In genomic region chr6:52606746-52607347, GRCm38 (mm10) we compare ENCODE assay signal across 28 mouse cellular contexts. TPM values are rescaled to one million over a fixed set of nuclear protein-coding genes. Genes with fewer than 3 reads are reported as not detected.
DNase-seq lines count a peak whose midpoint lies in the region; ATAC-seq lines count a peak whose summit lies in the region.
"Had no signal": no experiment of that assay in that cellular context is flagged by ENCODE, and none has a peak within 500 bp of the region (broad histone marks: within the 10 kb centered on the region; RNA-seq: fewer than 3 reads in every experiment).

No protein-coding gene starts in this region.

- 0 out of 2 replicates have a peak overlapping the region, but pooled peaks have one; percentile 24 for H3K27ac ChIP-seq in lung, embryonic 15.5 days
- H3K27ac ChIP-seq in forebrain, embryonic 15.5 days (replicated peaks), result no peak overlapping the region
- no peak overlapping the region for H3K27ac ChIP-seq in forebrain, embryonic 11.5 days (ENCODE audit: low read depth, low read length)
- H3K27ac ChIP-seq: heart, embryonic 10.5 days; heart, embryonic 15.5 days; hindbrain, embryonic 12.5 days; hindbrain, postnatal 0 days; intestine, embryonic 15.5 days; kidney, postnatal 0 days; limb, embryonic 13.5 days; midbrain, embryonic 13.5 days had no signal

- WGBS in lung, embryonic 15.5 days, result 69% methylated on average over 7 of the region's 7 CpGs
- WGBS in forebrain, embryonic 15.5 days, result 85% methylated on average over 7 of the region's 7 CpGs
- WGBS in forebrain, embryonic 11.5 days, result 88% methylated on average over 7 of the region's 7 CpGs

- no peak for ATAC-seq in lung, embryonic 15.5 days (ENCODE audit: borderline replicate concordance, extremely low read depth, low FRiP score, low TSS enrichment)
- peak; percentile 60 for ATAC-seq in common myeloid progenitor, adult 5-6 weeks (replicated peaks; ENCODE audit: low read depth, poor library complexity, severe bottlenecking)
- no peak for ATAC-seq in forebrain, embryonic 15.5 days (replicated peaks)
- no peak for ATAC-seq in forebrain, embryonic 11.5 days (replicated peaks; ENCODE audit: low FRiP score)
- ATAC-seq: activated CD4-positive, CD25-positive, alpha-beta regulatory T cell, adult 4 months; forebrain, embryonic 16.5 days; hindbrain, postnatal 0 days; intestine, embryonic 15.5 days; midbrain, embryonic 13.5 days had no signal

- H3K9ac ChIP-seq in lung, embryonic 15.5 days, result no peak overlapping the region
- H3K9ac ChIP-seq in forebrain, embryonic 15.5 days (replicated peaks), result no peak overlapping the region
- no peak overlapping the region for H3K9ac ChIP-seq in forebrain, embryonic 11.5 days (ENCODE audit: low read length)
- H3K9ac ChIP-seq: heart, embryonic 15.5 days; hindbrain, embryonic 12.5 days; intestine, embryonic 15.5 days; limb, embryonic 13.5 days; midbrain, embryonic 13.5 days had no signal

- no peak overlapping the region for H3K4me3 ChIP-seq in lung, embryonic 15.5 days
- no peak overlapping the region for H3K4me3 ChIP-seq in forebrain, embryonic 15.5 days
- no peak overlapping the region for H3K4me3 ChIP-seq in forebrain, embryonic 11.5 days (ENCODE audit: low read depth, low read length)
- H3K4me3 ChIP-seq: heart, embryonic 10.5 days; heart, embryonic 15.5 days; hindbrain, embryonic 12.5 days; intestine, embryonic 15.5 days; limb, embryonic 13.5 days; midbrain, embryonic 13.5 days had no signal

- H3K27me3 ChIP-seq in lung, embryonic 15.5 days, result no peaks in the 10 kb centered on the region
- H3K27me3 ChIP-seq in splenic B cell, adult 2 months (ENCODE audit: control insufficient read depth, insufficient read depth, low read length, poor library complexity, severe bottlenecking), result no peaks in the 10 kb centered on the region
- no peaks in the 10 kb centered on the region for H3K27me3 ChIP-seq in forebrain, embryonic 15.5 days
- H3K27me3 ChIP-seq in forebrain, embryonic 11.5 days (ENCODE audit: control insufficient read depth, insufficient read depth, low read length), result no peaks in the 10 kb centered on the region
- H3K27me3 ChIP-seq: heart, embryonic 15.5 days; hindbrain, embryonic 12.5 days; intestine, embryonic 15.5 days; limb, embryonic 13.5 days; midbrain, embryonic 13.5 days had no signal

- DNase-seq in lung, postnatal 14 days, result no peak
- peak; percentile 59 for DNase-seq in lung, postnatal 36 days
- DNase-seq in splenic B cell, adult 2 months (ENCODE audit: low read depth, low spot score), result peak; percentile 37
- DNase-seq in forebrain, embryonic 11.5 days (ENCODE audit: low spot score), result no peak
- DNase-seq: adrenal gland, adult 2 months; adrenal gland, postnatal 36 days; cerebellum, adult 18-20 months; cerebellum, postnatal 14 days; kidney, adult 8-10 months; kidney, postnatal 4 days; retina, postnatal 1 day; right cerebral cortex, postnatal 25 days; spleen, adult 18-20 months; thymus, postnatal 4 days had no signal

- H3K4me1 ChIP-seq in lung, embryonic 15.5 days, result peaks cover 10% of the 10 kb centered on the region; the same call in 1 of the 2 replicates
- H3K4me1 ChIP-seq in forebrain, embryonic 15.5 days, result no peaks in the 10 kb centered on the region
- no peaks in the 10 kb centered on the region for H3K4me1 ChIP-seq in forebrain, embryonic 11.5 days (replicated peaks; ENCODE audit: control insufficient read depth, insufficient read depth, low read length)
- H3K4me1 ChIP-seq: heart, embryonic 10.5 days; heart, embryonic 15.5 days; hindbrain, embryonic 12.5 days; midbrain, embryonic 13.5 days had no signal

- H3K4me2 ChIP-seq in lung, embryonic 15.5 days, result no peak overlapping the region
- no peak overlapping the region for H3K4me2 ChIP-seq in forebrain, embryonic 15.5 days (replicated peaks)
- no peak overlapping the region for H3K4me2 ChIP-seq in forebrain, embryonic 11.5 days (ENCODE audit: low read depth, low read length, severe bottlenecking)
- H3K4me2 ChIP-seq: heart, embryonic 15.5 days; hindbrain, embryonic 12.5 days; intestine, embryonic 15.5 days; limb, embryonic 13.5 days; liver, embryonic 11.5 days; midbrain, embryonic 13.5 days had no signal

- H3K9me3 ChIP-seq in lung, embryonic 15.5 days, result no peaks in the 10 kb centered on the region
- no peaks in the 10 kb centered on the region for H3K9me3 ChIP-seq in forebrain, embryonic 15.5 days
- H3K9me3 ChIP-seq in forebrain, embryonic 11.5 days (ENCODE audit: control insufficient read depth, low read length), result no peaks in the 10 kb centered on the region
- H3K9me3 ChIP-seq: heart, embryonic 10.5 days; heart, embryonic 15.5 days; hindbrain, embryonic 12.5 days; intestine, embryonic 15.5 days; limb, embryonic 13.5 days; midbrain, embryonic 13.5 days had no signal

- H3K36me3 ChIP-seq in lung, embryonic 15.5 days, result no peaks in the 10 kb centered on the region
- H3K36me3 ChIP-seq in splenic B cell, adult 2 months (ENCODE audit: control insufficient read depth, insufficient read depth, low read length, poor library complexity, severe bottlenecking), result no peaks in the 10 kb centered on the region; the same call in none of the 2 replicates
- no peaks in the 10 kb centered on the region for H3K36me3 ChIP-seq in forebrain, embryonic 15.5 days
- H3K36me3 ChIP-seq in forebrain, embryonic 11.5 days (ENCODE audit: control insufficient read depth, insufficient read depth, low read length), result no peaks in the 10 kb centered on the region
- H3K36me3 ChIP-seq: heart, embryonic 15.5 days; intestine, embryonic 15.5 days had no signal

RNA-seq across cellular contexts. Expression of gene Hibadh, which starts 33.3 kb away (rescaled TPM):
- 103 and 104 TPM in 2 replicates for polyA plus RNA-seq in lung, embryonic 15.5 days (2015; fragmentation: Nextera tagmentation; extraction: Ambion mirVana)
- 57.6 and 70.8 TPM in 2 replicates for total RNA-seq in common myeloid progenitor, adult 5-6 weeks (2017)
- polyA plus RNA-seq in forebrain, embryonic 15.5 days (2015; fragmentation: Nextera tagmentation; extraction: Ambion mirVana), result 51.5 and 54.2 TPM in 2 replicates
- polyA plus RNA-seq in forebrain, embryonic 11.5 days (2014; fragmentation: Nextera tagmentation; extraction: Ambion mirVana), result 42.0 and 44.0 TPM in 2 replicates

Comparison
In these comparisons a context has a peak if more than half of its experiments do, and no peak if none do; other contexts are left out.
1. DNase-seq: peak in lung, postnatal 36 days (single experiment) and splenic B cell, adult 2 months (single experiment); none in lung, postnatal 14 days (single experiment) and forebrain, embryonic 11.5 days (single experiment).